Mouse (Mus musculus): ENCODE measurements around the gene Lage3.
"Not testable (repeated sequence)": the region's sequence is repeated elsewhere in the genome, so short reads cannot be mapped to it uniquely, and the experiment has no call there.

GRCm38 (mm10) chrX:74357069-74357468, 3.7 kb upstream of the Lage3 start:
- TF ChIP-seq POLR2A (IDR thresholded peaks at IDR 0.05; ENCODE audit: low read depth, low read length); CTCF (IDR thresholded peaks at IDR 0.05; ENCODE audit: extremely low read depth, insufficient read length, insufficient replicate concordance, low read depth, low read length): not testable (repeated sequence)

All from small intestine, adult 2 months (tissue).